Mouse (Mus musculus) liver, embryonic 14.5 days (tissue): ENCODE measurements around the gene Lrrn1.

Experiments used
- CTCF ChIP-seq: IDR thresholded peaks from 2 replicates; pipeline ENCODE4 v1.5.1; 2016; ENCODE audit warnings: antibody characterized with exemption, low read depth, control low read depth
- EP300 ChIP-seq: IDR thresholded peaks from 2 replicates; pipeline ENCODE4 v1.6.1; 2016; ENCODE audit warnings: antibody characterized with exemption, low read depth

- TF ChIP-seq CTCF (no peak), EP300 (no peak)
Observed at GRCm38 (mm10) chr6:107566944-107567634, 37.5 kb downstream of the Lrrn1 start.
